Mouse (Mus musculus) lung, embryonic 14.5 days (tissue): Measurements from ENCODE around the gene Il20. TPM values are rescaled to one million over a fixed set of nuclear protein-coding genes. Genes with fewer than 3 reads are reported as not detected.

ENCODE experiments used
- ATAC-seq: fragments of 200-750 bp; cut with Nextera tagmentation; 2 replicates; pipeline ENCODE4 v1.8.0; 2017; ENCODE audit warnings: mild to moderate bottlenecking, moderate TSS enrichment, moderate library complexity; ENCODE audit not compliant: insufficient read depth
- DNase-seq: peaks from one replicate; pipeline ENCODE4 v3.0.0-alpha.2; 2015
- H3K27ac ChIP-seq: fragments of 300-500 bp; sonication (generic); 2 replicates; pipeline ENCODE4 v1.5.1; 2014; ENCODE audit warnings: low read depth, mild to moderate bottlenecking, moderate library complexity
- H3K27me3 ChIP-seq: fragments of 300-500 bp; sonication (generic); 2 replicates; pipeline ENCODE4 v1.6.1; 2014; ENCODE audit warnings: low read length, control low read depth; ENCODE audit not compliant: insufficient read depth
- H3K36me3 ChIP-seq: fragments of 300-500 bp; sonication (generic); 2 replicates; pipeline ENCODE4 v1.6.1; 2014; ENCODE audit warnings: control low read depth; ENCODE audit not compliant: insufficient read depth
- H3K4me1 ChIP-seq: fragments of 300-500 bp; sonication (generic); 2 replicates; pipeline ENCODE4 v1.6.1; 2014; ENCODE audit warnings: antibody characterized with exemption, control low read depth; ENCODE audit not compliant: insufficient read depth
- H3K4me2 ChIP-seq: fragments of 300-500 bp; sonication (generic); 2 replicates; pipeline ENCODE4 v1.6.1; 2014; ENCODE audit warnings: mild to moderate bottlenecking
- H3K4me3 ChIP-seq: fragments of 300-500 bp; sonication (generic); 2 replicates; pipeline ENCODE4 v1.5.1; 2014; ENCODE audit warnings: low read depth, low read length
- H3K9ac ChIP-seq: fragments of 300-500 bp; sonication (generic); 2 replicates; pipeline ENCODE4 v1.6.1; 2014
- H3K9me3 ChIP-seq: fragments of 300-500 bp; sonication (generic); 2 replicates; pipeline ENCODE4 v1.6.1; 2016; ENCODE audit warnings: low read depth, low read length, control low read depth
- CTCF ChIP-seq: IDR thresholded peaks from 2 replicates; pipeline ENCODE4 v1.5.1; 2016; ENCODE audit warnings: antibody characterized with exemption, low read depth
- WGBS: fragments of 180-500 bp; shearing (Covaris S2); extraction: QIAGEN DNeasy Blood & Tissue Kit; methylation state at CpG from one replicate; pipeline ENCODE4 v1.1.7; 2014; 5-methylcytosine and 5-hydroxymethylcytosine counted together
- polyA plus RNA-seq: library from polyadenylated mRNA; unstranded; fragments of >200 nt; fragmentation: Nextera tagmentation; extraction: Ambion mirVana; gene quantifications from 2 replicates; pipeline ENCODE4 v1.2.1, GENCODE M21; 2014

Il20 gene
- polyA plus RNA-seq, 1 experiment from 2014 or later: not detected

- ATAC-seq (no peak), DNase-seq (no peak)
- Histone ChIP-seq H3K9ac (no peak overlapping the region), H3K27ac (no peak overlapping the region), H3K4me1 (no peaks in the 10 kb centered on the region), H3K9me3 (no peaks in the 10 kb centered on the region), H3K4me3 (no peak overlapping the region), H3K36me3 (no peaks in the 10 kb centered on the region), H3K27me3 (peaks cover 3% of the 10 kb centered on the region; the same call in 1 of the 2 replicates), H3K4me2 (no peak overlapping the region)
- TF ChIP-seq CTCF: no peak
- 81% methylated on average over 4 of the region's 4 CpGs for WGBS
Measured at GRCm38 (mm10) chr1:130883146-130883545, 28.1 kb downstream of the Il20 start.

GRCm38 (mm10) chr1:130879927-130880326, 31.3 kb downstream of the Il20 start:
- H3K9me3 ChIP-seq: no peaks in the 10 kb centered on the region
- H3K27me3 ChIP-seq: peaks cover 11% of the 10 kb centered on the region; the same call in 1 of the 2 replicates
- H3K4me2 ChIP-seq: no peak overlapping the region
- DNase-seq (no peak), ATAC-seq (no peak)
- H3K9ac ChIP-seq: no peak overlapping the region
- no peak overlapping the region for H3K4me3 ChIP-seq
- no peaks in the 10 kb centered on the region for H3K36me3 ChIP-seq
- no peaks in the 10 kb centered on the region for H3K4me1 ChIP-seq
- no peak for TF ChIP-seq CTCF
- H3K27ac ChIP-seq: no peak overlapping the region
- WGBS: 84% methylated on average over 7 of the region's 7 CpGs

GRCm38 (mm10) chr1:130877889-130878614, 33.2 kb downstream of the Il20 start:
- H3K27me3 ChIP-seq: peaks cover 11% of the 10 kb centered on the region; the same call in 1 of the 2 replicates
- H3K4me2 ChIP-seq: peak overlapping the region; percentile 62
- H3K27ac ChIP-seq: no peak overlapping the region
- no peaks in the 10 kb centered on the region for H3K36me3 ChIP-seq
- WGBS: 3% methylated on average over 43 of the region's 43 CpGs
- no peaks in the 10 kb centered on the region for H3K4me1 ChIP-seq
- DNase-seq: peak; percentile 29
- 0 out of 2 replicates have a peak overlapping the region, but pooled peaks have one; percentile 13 for H3K9ac ChIP-seq
- TF ChIP-seq CTCF: no peak
- peak overlapping the region; percentile 28 for H3K4me3 ChIP-seq
- ATAC-seq: peak; percentile 69; the same call in 1 of the 2 replicates
- H3K9me3 ChIP-seq: no peaks in the 10 kb centered on the region

DNA sequence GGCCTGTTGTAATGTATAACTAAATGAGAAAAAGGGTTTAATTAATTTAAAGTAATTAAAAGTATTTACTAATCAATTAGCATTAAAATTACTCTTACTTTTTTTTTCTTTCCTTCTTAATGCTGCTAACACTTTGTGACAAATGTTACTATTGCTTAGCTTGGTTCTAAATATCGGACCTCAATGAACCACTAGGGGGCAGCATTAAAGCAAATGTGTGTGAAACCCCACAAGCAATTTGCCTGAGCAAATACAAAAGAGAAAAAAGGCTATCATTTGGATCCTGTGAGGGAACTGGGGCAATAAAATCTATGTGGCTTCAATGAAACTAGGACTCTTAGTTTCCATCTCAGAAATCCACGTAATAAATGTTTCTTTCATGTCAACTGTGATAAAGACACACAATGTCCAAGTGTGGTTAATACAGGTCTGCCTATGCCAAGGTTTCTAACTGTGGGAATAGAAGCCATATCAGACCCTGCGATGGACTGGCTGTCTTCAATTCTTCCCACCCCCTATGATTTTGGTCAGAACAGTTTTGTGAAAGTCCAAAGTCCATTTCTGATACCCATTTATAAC, 34.2 kb downstream of the Il20 start:
- Histone ChIP-seq H3K4me2 (no peak overlapping the region), H3K9me3 (no peaks in the 10 kb centered on the region), H3K4me1 (no peaks in the 10 kb centered on the region), H3K36me3 (no peaks in the 10 kb centered on the region), H3K9ac (no peak overlapping the region), H3K4me3 (no peak overlapping the region), H3K27ac (no peak overlapping the region), H3K27me3 (peaks cover 11% of the 10 kb centered on the region; the same call in 1 of the 2 replicates)
- no peak for ATAC-seq
- TF ChIP-seq CTCF: peak; percentile 80
- 20% methylated on average over 3 of the region's 3 CpGs for WGBS
- DNase-seq: peak; percentile 94

DNA sequence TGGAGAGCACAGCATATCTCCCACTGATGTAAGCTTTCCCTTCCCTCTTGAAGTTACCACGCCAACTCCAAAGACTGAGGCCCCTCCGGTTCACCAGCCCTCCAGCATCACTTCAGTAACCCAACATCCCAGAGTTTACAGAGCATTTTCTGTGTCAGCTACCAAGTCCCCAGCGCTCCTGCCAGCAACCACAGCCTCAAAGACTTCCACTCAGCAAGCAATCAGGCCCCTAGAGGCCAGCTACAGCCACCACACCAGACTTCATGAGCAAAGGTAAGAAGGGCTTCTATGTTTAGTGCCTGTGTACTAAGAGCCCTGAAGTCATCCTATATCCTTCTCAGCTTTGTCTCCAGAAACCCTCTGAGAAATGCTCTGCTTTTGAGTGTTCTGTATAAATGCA, 35.3 kb downstream of the Il20 start:
- Histone ChIP-seq H3K27ac (no peak overlapping the region), H3K4me2 (no peak overlapping the region), H3K9ac (no peak overlapping the region), H3K4me1 (no peaks in the 10 kb centered on the region), H3K36me3 (no peaks in the 10 kb centered on the region), H3K4me3 (no peak overlapping the region), H3K27me3 (peaks cover 11% of the 10 kb centered on the region; the same call in 1 of the 2 replicates), H3K9me3 (no peaks in the 10 kb centered on the region)
- WGBS: 65% methylated on average over 3 of the region's 3 CpGs
- DNase-seq: no peak
- TF ChIP-seq CTCF: peak; percentile 25; the same call in 1 of the 2 replicates
- no peak for ATAC-seq

DNA sequence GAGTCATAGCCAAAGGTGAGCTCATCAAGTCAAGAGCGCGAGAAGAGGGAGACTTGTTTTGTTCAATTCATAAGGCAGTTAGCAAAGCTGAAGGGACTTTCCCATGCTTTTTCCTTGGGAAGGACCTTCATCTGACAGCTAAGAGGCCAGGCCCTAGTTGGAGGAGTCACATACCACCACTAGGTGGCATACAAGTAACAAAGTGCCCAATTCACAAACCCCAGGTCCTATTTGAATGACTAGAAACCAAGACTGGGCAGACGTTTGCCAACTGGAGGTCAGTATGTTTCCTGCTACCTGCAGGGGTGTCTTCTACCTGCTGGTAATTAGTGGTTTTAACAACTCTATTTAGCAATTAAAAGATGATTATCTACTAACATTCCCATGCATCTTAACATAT, 36.1 kb downstream of the Il20 start:
- WGBS: 45% methylated on average over 3 of the region's 3 CpGs
- no peaks in the 10 kb centered on the region for H3K4me1 ChIP-seq
- peak; percentile 78 for TF ChIP-seq CTCF
- DNase-seq (peak; percentile 83), ATAC-seq (no peak)
- H3K27ac ChIP-seq: no peak overlapping the region
- H3K4me2 ChIP-seq: no peak overlapping the region
- no peaks in the 10 kb centered on the region for H3K9me3 ChIP-seq
- peaks cover 11% of the 10 kb centered on the region; the same call in 1 of the 2 replicates for H3K27me3 ChIP-seq
- no peak overlapping the region for H3K9ac ChIP-seq
- no peaks in the 10 kb centered on the region for H3K36me3 ChIP-seq
- H3K4me3 ChIP-seq: no peak overlapping the region

DNA sequence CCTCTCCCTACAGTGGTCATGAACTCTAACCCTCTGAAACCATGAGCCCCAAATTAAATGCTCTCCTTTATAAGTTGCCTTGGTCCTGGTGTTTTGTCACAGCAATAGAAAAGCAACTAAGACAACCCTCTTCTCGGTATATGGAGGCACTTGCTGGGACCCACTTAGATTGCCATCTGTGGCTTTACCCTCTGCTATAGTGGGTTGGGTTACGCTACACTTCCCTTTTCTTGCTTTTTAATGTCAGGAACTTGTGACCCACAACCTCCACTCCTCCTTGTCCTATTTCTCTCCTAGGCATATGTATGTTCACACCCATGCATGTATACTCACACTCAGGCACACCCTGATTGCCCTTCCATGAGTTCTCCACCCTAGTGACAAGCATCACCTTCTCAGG, 38.3 kb downstream of the Il20 start:
- Histone ChIP-seq H3K27me3 (peaks cover 5% of the 10 kb centered on the region; the same call in 1 of the 2 replicates), H3K4me2 (no peak overlapping the region), H3K9ac (no peak overlapping the region), H3K4me3 (no peak overlapping the region), H3K9me3 (no peaks in the 10 kb centered on the region), H3K36me3 (no peaks in the 10 kb centered on the region), H3K27ac (no peak overlapping the region), H3K4me1 (no peaks in the 10 kb centered on the region)
- DNase-seq (no peak), ATAC-seq (no peak)
- no peak for TF ChIP-seq CTCF
- WGBS: 73% methylated on average over 2 of the region's 2 CpGs
